Mouse (Mus musculus) hindbrain, embryonic 16.5 days (tissue): ENCODE measurements around the gene 1110065P20Rik. TPM values are rescaled to one million over a fixed set of nuclear protein-coding genes. Genes with fewer than 3 reads are reported as not detected.

Experiments used
- ATAC-seq: fragments of 200-750 bp; cut with Nextera tagmentation; 2 replicates; pipeline ENCODE4 v1.8.0; 2017; ENCODE audit warnings: moderate TSS enrichment, moderate library complexity
- H3K27ac ChIP-seq: fragments of 300-500 bp; sonication (generic); 2 replicates; pipeline ENCODE4 v1.5.1; 2014; ENCODE audit warnings: low read depth, mild to moderate bottlenecking, control low read depth, low read length, moderate library complexity
- H3K27me3 ChIP-seq: fragments of 300-500 bp; sonication (generic); replicated peaks from 2 replicates; pipeline ENCODE4 v1.6.1; 2014; ENCODE audit warnings: low read length; ENCODE audit not compliant: control insufficient read depth, insufficient read depth
- H3K36me3 ChIP-seq: fragments of 300-500 bp; sonication (generic); 2 replicates; pipeline ENCODE4 v1.6.1; 2014; ENCODE audit warnings: mild to moderate bottlenecking, low read length, moderate library complexity, mixed read lengths; ENCODE audit not compliant: control insufficient read depth, insufficient read depth
- H3K4me1 ChIP-seq: fragments of 300-500 bp; sonication (generic); 2 replicates; pipeline ENCODE4 v1.6.1; 2014; ENCODE audit warnings: low read depth, low read length; ENCODE audit not compliant: control insufficient read depth, insufficient read depth
- H3K4me2 ChIP-seq: fragments of 300-500 bp; sonication (generic); 2 replicates; pipeline ENCODE4 v1.6.1; 2014; ENCODE audit warnings: mild to moderate bottlenecking, low read length, control low read depth, moderate library complexity
- H3K4me3 ChIP-seq: fragments of 300-500 bp; sonication (generic); 2 replicates; pipeline ENCODE4 v1.5.1; 2014; ENCODE audit warnings: mild to moderate bottlenecking, low read length, control low read depth, moderate library complexity
- H3K9ac ChIP-seq: fragments of 300-500 bp; sonication (generic); 2 replicates; pipeline ENCODE4 v1.6.1; 2014; ENCODE audit warnings: low read depth, mild to moderate bottlenecking, control low read depth, low read length, moderate library complexity
- H3K9me3 ChIP-seq: fragments of 300-500 bp; sonication (generic); 2 replicates; pipeline ENCODE4 v1.6.1; 2014; ENCODE audit warnings: mild to moderate bottlenecking, low read length, moderate library complexity; ENCODE audit not compliant: control insufficient read depth
- WGBS: fragments of 180-500 bp; shearing (Covaris S2); extraction: QIAGEN DNeasy Blood & Tissue Kit; methylation state at CpG from one replicate; pipeline ENCODE4 v1.1.7; 2014; 5-methylcytosine and 5-hydroxymethylcytosine counted together
- polyA plus RNA-seq: library from polyadenylated mRNA; unstranded; fragments of >200 nt; fragmentation: Nextera tagmentation; extraction: Ambion mirVana; gene quantifications from 2 replicates; pipeline ENCODE4 v1.2.1, GENCODE M21; 2015

Gene 1110065P20Rik
- polyA plus RNA-seq, 1 experiment from 2014 or later: 102 TPM

DNA sequence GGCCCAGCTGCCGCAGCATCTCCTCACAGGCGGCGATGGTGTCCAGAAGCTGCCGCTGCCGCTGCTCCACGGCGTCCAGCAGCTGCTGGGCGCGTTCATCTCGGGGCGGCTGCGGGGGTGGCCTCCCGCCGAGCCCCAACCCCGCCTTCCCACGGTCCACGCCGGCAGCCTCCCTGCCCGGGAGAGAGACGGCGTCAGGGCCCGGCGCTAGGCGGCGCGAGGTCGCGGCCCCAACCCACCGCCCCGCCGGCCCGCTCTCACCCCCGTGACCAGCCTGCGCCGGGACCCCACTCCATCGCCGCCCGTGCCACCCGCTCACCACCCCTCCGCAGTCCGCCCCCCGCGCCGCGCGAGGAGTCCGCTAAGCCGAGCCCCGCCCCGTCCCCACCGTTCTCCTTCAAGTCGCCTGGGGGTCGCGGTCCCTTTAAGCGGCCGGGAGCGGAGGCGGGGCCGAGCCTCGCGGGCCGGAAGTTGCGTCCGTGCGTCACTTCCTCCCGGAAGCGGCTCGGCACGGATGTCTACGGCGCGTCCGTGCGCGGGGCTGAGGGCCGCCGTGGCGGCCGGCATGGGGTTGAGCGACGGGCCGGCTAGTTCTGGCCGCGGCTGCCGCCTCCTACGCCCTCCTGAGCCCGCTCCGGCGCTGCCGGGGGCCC lies 609 bp downstream of the 1110065P20Rik start, which contains the start of gene Yrdc:
Yrdc (plus strand) TSS at position 419 of the 653 bp plus-strand sequence.
- no peaks in the 10 kb centered on the region for H3K27me3 ChIP-seq
- H3K36me3 ChIP-seq: peaks cover 9% of the 10 kb centered on the region; the same call in 1 of the 2 replicates
- peak within 1 kb of the TSS; percentile 92 for H3K9ac ChIP-seq
- no peaks in the 10 kb centered on the region for H3K9me3 ChIP-seq
- peak; percentile 93 for ATAC-seq
- H3K27ac ChIP-seq: peak within 1 kb of the TSS; percentile 97
- peak within 1 kb of the TSS; percentile 91 for H3K4me2 ChIP-seq
- peak within 1 kb of the TSS; percentile 93 for H3K4me3 ChIP-seq
- H3K4me1 ChIP-seq: peaks cover 26% of the 10 kb centered on the region
- WGBS: under 1% methylated on average over 40 of the region's 90 CpGs

DNA sequence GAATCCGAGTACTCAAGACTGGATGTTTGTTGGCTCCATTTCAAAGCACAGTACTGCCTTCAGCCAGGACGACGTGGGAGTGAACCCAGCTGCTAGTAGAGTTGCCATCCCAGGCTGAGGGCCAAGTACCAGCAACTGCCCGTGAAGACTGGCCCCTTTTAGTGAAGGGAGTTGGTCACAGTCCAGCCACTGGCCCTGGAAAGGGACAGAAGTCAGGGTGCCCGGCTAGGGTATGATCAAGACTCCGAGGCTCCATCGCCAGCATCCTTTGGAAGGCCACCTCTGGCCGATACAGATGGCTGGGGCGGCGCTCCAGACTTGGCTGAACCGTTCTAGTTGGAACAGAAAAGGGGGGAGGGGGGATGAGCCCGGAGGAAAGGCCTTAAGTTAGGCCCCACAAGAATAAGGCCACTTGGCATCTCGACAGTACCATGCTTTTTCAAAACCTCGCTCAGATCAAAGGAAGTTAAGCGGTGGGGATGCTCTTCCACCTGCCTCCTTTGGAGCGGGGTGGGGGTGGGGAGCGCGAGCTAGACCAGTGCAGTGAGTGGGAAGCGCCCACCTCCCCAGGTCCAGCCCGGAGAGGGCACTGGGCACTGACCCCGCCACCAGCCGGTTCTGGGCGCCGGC lies 1.2 kb downstream of the 1110065P20Rik start:
- H3K9ac ChIP-seq: peak overlapping the region; percentile 92
- peak overlapping the region; percentile 93 for H3K4me3 ChIP-seq
- no peaks in the 10 kb centered on the region for H3K27me3 ChIP-seq
- peak overlapping the region; percentile 83 for H3K4me2 ChIP-seq
- H3K27ac ChIP-seq: peak overlapping the region; percentile 97
- peak; percentile 48 for ATAC-seq
- peaks cover 9% of the 10 kb centered on the region; the same call in 1 of the 2 replicates for H3K36me3 ChIP-seq
- WGBS: 2% methylated on average over 24 of the region's 24 CpGs
- peaks cover 26% of the 10 kb centered on the region for H3K4me1 ChIP-seq
- no peaks in the 10 kb centered on the region for H3K9me3 ChIP-seq

DNA sequence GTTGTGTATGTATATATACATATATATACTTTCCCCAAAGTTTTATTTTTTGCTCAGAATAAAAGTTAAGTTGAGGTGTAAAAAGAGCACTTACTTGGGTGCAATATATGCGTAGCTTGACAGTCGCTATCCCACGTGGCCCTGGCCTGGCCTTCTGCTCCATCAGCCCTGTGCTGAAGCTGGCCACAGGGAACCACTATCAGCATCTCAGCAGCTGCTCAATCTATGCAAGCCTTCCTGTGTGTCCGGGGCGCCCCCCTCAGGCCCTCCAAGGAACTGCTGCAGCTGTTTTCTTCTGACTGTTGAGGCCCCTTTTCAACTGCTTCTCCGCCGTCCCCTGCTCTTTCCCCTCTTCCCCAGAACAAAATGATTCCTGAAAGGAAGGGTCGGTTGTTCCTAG lies 3.4 kb downstream of the 1110065P20Rik start:
- H3K36me3 ChIP-seq: peaks cover 3% of the 10 kb centered on the region; the same call in 1 of the 2 replicates
- H3K9ac ChIP-seq: no peak overlapping the region
- H3K27me3 ChIP-seq: no peaks in the 10 kb centered on the region
- no peak overlapping the region for H3K27ac ChIP-seq
- no peaks in the 10 kb centered on the region for H3K9me3 ChIP-seq
- H3K4me3 ChIP-seq: no peak overlapping the region
- ATAC-seq: no peak
- WGBS: 7% methylated on average over 8 of the region's 8 CpGs
- H3K4me2 ChIP-seq: no peak overlapping the region
- H3K4me1 ChIP-seq: peaks cover 24% of the 10 kb centered on the region

DNA sequence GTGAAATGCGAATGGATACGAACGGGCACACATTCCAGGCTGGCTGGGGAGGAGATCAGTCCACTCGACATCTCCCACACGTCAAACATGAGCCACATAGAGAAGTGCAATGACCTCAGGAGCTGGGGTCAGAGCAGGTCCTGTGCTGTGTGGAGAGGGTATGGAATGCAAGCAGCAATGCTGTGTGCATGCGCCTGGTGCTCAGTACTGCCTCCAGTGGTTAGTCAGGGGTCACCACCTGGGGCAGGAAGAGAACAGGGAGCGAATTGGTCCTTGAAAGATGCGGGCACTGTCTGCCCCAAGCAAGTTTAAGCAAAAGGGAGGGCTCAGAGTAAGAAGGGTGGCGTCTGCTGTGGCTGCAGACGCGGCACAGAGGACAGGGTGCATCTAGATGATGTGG lies 7.5 kb downstream of the 1110065P20Rik start:
- peak; percentile 26; the same call in 1 of the 2 replicates for ATAC-seq
- Histone ChIP-seq H3K9me3 (no peaks in the 10 kb centered on the region), H3K36me3 (peaks cover 22% of the 10 kb centered on the region), H3K27ac (no peak overlapping the region), H3K4me3 (no peak overlapping the region), H3K27me3 (no peaks in the 10 kb centered on the region), H3K9ac (no peak overlapping the region), H3K4me1 (peaks cover 5% of the 10 kb centered on the region; the same call in 1 of the 2 replicates), H3K4me2 (no peak overlapping the region)
- 49% methylated on average over 11 of the region's 11 CpGs for WGBS

DNA sequence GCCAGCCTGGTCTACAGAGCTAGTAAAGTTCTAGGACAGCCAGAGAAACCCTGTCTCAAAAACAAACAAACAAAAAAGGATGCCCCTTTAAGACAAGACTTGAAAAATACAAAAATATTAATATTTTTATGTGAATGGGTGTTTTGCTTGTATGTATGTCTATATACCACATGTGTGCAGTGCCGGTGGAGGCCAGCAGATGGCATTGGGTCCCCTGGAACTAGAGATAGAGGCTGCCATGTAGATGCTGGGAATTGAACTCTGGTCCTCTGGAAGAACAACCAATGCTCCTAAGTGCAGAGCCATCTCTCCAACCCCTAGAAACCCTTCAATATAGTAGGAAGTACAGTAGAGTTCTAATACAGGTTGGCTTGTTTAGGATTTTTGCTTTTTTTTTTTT lies 10.0 kb downstream of the 1110065P20Rik start:
- Histone ChIP-seq H3K27ac (no peak overlapping the region), H3K4me3 (no peak overlapping the region), H3K27me3 (no peaks in the 10 kb centered on the region), H3K36me3 (peaks cover 25% of the 10 kb centered on the region), H3K4me2 (no peak overlapping the region), H3K9ac (no peak overlapping the region), H3K9me3 (no peaks in the 10 kb centered on the region), H3K4me1 (no peaks in the 10 kb centered on the region)
- no peak for ATAC-seq
- WGBS: 90% methylated on average over 1 of the region's 1 CpGs

DNA sequence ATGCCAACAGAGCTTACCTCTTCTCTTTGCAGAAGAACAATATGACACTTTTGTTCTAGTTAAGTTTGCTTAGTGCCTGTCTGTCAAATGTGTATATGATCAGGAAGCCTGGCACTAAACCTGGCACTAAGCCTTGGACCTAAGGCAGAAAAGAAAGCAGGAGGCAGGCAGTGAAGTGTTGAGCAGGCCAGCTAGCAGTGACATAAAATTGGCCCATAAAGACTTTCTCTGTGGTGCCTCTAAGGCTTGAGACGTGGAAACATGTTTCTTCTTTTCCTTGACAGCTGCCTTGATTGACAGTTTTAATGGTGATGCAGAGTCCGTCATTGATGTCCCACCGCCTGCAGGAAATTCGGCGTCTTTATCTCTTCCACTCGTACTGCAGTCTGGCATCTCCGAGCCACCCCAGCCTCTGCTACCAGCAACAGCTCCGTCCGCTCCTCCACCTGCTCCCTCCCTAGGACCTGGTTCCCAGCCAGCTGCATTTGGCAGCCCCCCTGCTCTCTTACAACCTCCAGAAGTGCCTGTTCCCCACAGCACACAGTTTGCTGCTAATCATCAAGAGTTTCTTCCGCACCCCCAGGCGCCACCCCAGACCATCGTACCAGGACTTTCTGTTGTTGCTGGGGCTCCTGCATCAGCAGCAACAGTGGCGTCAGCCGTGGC lies 12.8 kb downstream of the 1110065P20Rik start:
- Histone ChIP-seq H3K36me3 (peaks cover 25% of the 10 kb centered on the region), H3K9ac (no peak overlapping the region), H3K27ac (no peak overlapping the region), H3K9me3 (no peaks in the 10 kb centered on the region), H3K27me3 (no peaks in the 10 kb centered on the region), H3K4me1 (no peaks in the 10 kb centered on the region), H3K4me2 (no peak overlapping the region), H3K4me3 (no peak overlapping the region)
- no peak for ATAC-seq
- whole genome bisulfite sequencing: 84% methylated on average over 14 of the region's 14 CpGs

DNA sequence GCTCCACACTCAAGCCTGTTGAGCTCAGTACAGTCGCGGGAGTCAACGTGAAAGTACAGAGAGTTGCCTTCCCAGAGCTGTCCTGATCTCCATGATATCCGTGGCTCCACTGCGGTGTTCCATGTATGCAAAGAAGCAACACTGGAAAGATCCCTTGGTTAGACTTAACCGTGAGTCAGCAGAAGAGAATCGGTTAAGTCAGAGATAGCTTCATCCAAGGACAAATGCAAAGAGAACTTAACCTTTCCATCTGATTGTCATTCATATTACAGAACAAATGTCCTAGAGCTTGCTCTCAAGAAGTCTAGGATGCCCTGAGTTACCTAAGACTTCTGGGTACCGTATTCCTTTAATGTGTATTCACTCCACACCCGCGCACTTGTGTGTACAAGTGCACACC lies 18.2 kb downstream of the 1110065P20Rik start:
- Histone ChIP-seq H3K4me2 (no peak overlapping the region), H3K4me3 (no peak overlapping the region), H3K9ac (no peak overlapping the region), H3K27ac (no peak overlapping the region), H3K36me3 (peaks cover 7% of the 10 kb centered on the region), H3K27me3 (no peaks in the 10 kb centered on the region), H3K9me3 (no peaks in the 10 kb centered on the region), H3K4me1 (no peaks in the 10 kb centered on the region)
- WGBS: 94% methylated on average over 10 of the region's 10 CpGs
- no peak for ATAC-seq

DNA sequence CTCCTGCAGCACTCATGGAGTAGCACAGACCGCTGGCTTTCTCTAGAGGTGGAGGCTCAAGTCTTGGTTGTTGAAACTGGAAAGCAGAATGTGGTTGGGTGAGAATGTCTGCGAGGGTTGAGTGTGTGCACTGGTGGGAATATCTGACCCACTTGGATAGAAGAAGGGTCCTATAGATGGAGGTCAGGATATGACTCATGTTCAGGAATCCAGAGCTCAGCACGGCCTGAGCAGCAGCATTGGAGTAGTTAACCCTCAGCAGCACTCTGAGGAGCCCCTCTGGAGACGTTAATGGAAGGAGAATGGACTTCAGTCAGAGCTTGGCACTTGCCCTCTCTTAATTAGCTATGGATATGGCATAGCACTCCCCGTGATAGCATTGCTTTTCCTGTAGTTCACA lies 21.3 kb downstream of the 1110065P20Rik start:
- ATAC-seq: no peak
- Histone ChIP-seq H3K36me3 (peaks cover 18% of the 10 kb centered on the region), H3K4me3 (no peak overlapping the region), H3K4me1 (no peaks in the 10 kb centered on the region), H3K27me3 (no peaks in the 10 kb centered on the region), H3K27ac (no peak overlapping the region), H3K4me2 (no peak overlapping the region), H3K9ac (no peak overlapping the region), H3K9me3 (no peaks in the 10 kb centered on the region)
- 81% methylated on average over 5 of the region's 5 CpGs for WGBS

DNA sequence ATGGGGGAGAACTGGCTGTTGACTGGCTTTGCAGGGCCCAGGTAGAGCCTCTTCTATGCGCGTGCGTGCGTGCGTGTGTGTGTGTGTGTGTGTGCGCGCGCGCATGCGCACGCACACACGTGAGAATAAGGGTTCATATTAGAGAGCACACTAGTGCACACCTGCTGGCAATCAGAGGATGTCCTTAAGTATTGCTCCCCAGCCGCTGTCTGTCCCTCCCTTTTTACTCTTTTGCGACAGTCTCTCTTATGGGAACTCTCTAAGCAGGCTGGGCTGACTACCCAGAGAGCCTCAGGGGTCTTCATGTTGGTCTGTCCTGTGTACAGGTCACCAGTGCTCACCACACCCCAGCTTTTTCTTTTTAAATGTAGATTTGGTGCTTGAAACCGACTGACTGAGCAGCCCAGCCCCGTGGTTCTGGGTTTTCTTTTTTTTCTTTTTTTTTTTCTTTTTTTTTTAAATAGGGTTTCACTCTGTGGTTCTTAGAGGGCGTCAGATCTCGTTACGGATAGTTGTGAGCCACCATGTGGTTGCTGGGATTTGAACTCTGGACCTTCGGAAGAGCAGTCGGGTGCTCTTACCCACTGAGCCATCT lies 25.5 kb downstream of the 1110065P20Rik start:
- H3K4me2 ChIP-seq: no peak overlapping the region
- H3K4me1 ChIP-seq: no peaks in the 10 kb centered on the region
- peaks cover 25% of the 10 kb centered on the region for H3K36me3 ChIP-seq
- H3K27me3 ChIP-seq: no peaks in the 10 kb centered on the region
- no peak overlapping the region for H3K9ac ChIP-seq
- no peak overlapping the region for H3K4me3 ChIP-seq
- no peaks in the 10 kb centered on the region for H3K9me3 ChIP-seq
- no peak for ATAC-seq
- no peak overlapping the region for H3K27ac ChIP-seq
- 95% methylated on average over 21 of the region's 21 CpGs for WGBS
